Mouse (Mus musculus) heart, embryonic 10.5 days (tissue): Measurements from ENCODE around the gene Wdr66. TPM values are rescaled to one million over a fixed set of nuclear protein-coding genes. Genes with fewer than 3 reads are reported as not detected.

Experiments
- DNase-seq: peaks from one replicate; pipeline ENCODE4 v3.0.0-alpha.2; 2017; ENCODE audit warnings: low spot score
- H3K27ac ChIP-seq: fragments of 300-500 bp; sonication (generic); 2 replicates; pipeline ENCODE4 v1.5.1; 2016; ENCODE audit warnings: mild to moderate bottlenecking
- H3K27me3 ChIP-seq: fragments of 300-500 bp; sonication (generic); 2 replicates; pipeline ENCODE4 v1.6.1; 2016; ENCODE audit warnings: mild to moderate bottlenecking; ENCODE audit not compliant: poor library complexity, insufficient read depth, severe bottlenecking
- H3K36me3 ChIP-seq: fragments of 300-500 bp; sonication (generic); 2 replicates; pipeline ENCODE4 v1.6.1; 2016; ENCODE audit warnings: mild to moderate bottlenecking, moderate library complexity
- H3K4me1 ChIP-seq: fragments of 300-500 bp; sonication (generic); 2 replicates; pipeline ENCODE4 v1.6.1; 2016; ENCODE audit warnings: mild to moderate bottlenecking
- H3K4me3 ChIP-seq: fragments of 300-500 bp; sonication (generic); 2 replicates; pipeline ENCODE4 v1.5.1; 2016; ENCODE audit warnings: mild to moderate bottlenecking, moderate library complexity
- H3K9me3 ChIP-seq: fragments of 300-500 bp; sonication (generic); 2 replicates; pipeline ENCODE4 v1.6.1; 2016; ENCODE audit warnings: mild to moderate bottlenecking, moderate library complexity
- WGBS: fragments of 180-500 bp; shearing (Covaris S2); methylation state at CpG from one replicate; pipeline ENCODE4 v1.1.7; 2016; 5-methylcytosine and 5-hydroxymethylcytosine counted together
- polyA plus RNA-seq: library from polyadenylated mRNA; unstranded; fragments of >200 nt; fragmentation: Nextera tagmentation; extraction: Ambion mirVana; gene quantifications from 2 replicates; pipeline ENCODE4 v1.2.1, GENCODE M21; 2016

Wdr66 gene
- polyA plus RNA-seq, 1 experiment from 2014 or later: 0.79 TPM

GRCm38 (mm10) chr5:123333566-123333965 is 81.7 kb downstream of the Wdr66 start:
- Histone ChIP-seq H3K36me3 (no peaks in the 10 kb centered on the region), H3K4me3 (no peak overlapping the region), H3K27me3 (no peaks in the 10 kb centered on the region), H3K4me1 (no peaks in the 10 kb centered on the region), H3K27ac (no peak overlapping the region), H3K9me3 (no peaks in the 10 kb centered on the region)
- WGBS: 80% methylated on average over 6 of the region's 6 CpGs
- no peak for DNase-seq

- no peaks in the 10 kb centered on the region for H3K27me3 ChIP-seq
- no peak overlapping the region for H3K27ac ChIP-seq
- no peaks in the 10 kb centered on the region for H3K9me3 ChIP-seq
- no peaks in the 10 kb centered on the region for H3K36me3 ChIP-seq
- no peak overlapping the region for H3K4me3 ChIP-seq
- no peaks in the 10 kb centered on the region for H3K4me1 ChIP-seq
- no peak for DNase-seq
- WGBS: 76% methylated on average over 4 of the region's 4 CpGs
Measured at GRCm38 (mm10) chr5:123336205-123336961, 84.5 kb downstream of the Wdr66 start.

DNA sequence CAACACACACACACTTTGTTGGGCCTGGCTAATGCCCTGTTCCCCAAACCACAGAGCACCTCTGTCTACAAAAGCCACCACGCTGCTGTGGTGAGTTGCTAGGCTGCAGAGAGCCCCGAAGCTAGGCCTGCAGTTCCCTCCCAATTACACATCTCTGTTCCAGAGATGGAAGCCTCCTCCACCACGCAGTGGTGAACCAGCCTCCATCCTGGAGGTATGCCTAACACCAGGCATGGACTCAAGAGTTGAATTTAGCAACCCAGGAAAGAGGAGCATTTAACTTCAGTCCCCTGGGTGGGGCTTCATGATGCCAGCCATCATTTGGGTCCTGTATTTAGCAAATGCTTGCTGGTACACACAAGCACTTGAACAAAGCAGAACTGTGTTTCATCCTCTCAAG is 86.6 kb downstream of the Wdr66 start:
- no peak overlapping the region for H3K27ac ChIP-seq
- H3K27me3 ChIP-seq: no peaks in the 10 kb centered on the region
- H3K4me3 ChIP-seq: no peak overlapping the region
- H3K36me3 ChIP-seq: no peaks in the 10 kb centered on the region
- 69% methylated on average over 3 of the region's 3 CpGs for WGBS
- DNase-seq: no peak
- no peaks in the 10 kb centered on the region for H3K9me3 ChIP-seq
- 0 out of 2 replicates have a peak, but pooled peaks cover 2% of the 10 kb centered on the region for H3K4me1 ChIP-seq

DNA sequence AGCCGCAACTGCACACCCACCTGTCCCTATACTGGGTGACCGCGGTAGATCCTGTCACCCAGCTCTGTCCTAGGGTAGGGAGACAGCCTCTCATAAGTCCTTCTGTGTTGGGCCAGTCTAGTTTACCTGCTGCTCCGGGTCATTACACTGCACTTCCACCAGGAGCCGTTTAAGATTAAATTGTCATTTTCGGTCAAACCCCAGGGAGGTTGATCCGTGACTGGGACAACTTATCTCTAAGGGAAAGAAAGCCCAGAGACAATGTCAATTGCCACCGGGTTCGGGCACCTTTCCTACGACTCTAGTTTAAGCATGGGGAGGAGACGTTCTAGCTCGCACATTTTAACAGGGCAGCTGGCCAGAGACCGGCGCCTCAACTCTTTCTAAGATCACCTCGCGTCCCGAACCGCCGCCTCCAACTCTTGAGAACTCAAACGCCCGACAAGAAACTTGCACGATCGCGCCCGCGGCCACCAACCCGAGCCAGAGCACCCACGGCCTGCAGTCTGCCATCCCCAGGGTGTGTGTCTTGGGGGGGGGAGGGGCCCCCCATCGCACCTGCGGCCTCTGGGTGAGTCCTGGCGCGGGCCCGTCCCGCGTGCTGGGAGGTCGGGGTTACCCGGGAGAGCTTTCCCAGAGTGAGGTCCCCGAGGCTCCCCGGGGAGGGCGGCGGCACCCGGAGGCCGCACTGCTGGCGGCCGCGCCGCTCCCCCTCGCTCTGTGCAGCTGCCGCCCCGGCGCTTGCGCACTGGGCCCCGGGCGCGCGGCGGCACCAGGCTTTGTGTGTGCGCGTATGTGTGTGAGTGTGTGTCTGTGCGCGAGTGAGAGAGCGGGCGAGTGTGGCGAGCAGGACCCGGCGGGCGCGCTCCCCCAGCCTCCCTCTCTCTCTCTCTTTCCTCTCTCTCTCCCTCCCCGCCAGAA is 92.1 kb downstream of the Wdr66 start, which contains the start of gene Bcl7a:
Bcl7a (plus strand) TSS at position 128 of the 921 bp plus-strand sequence.
- 0 out of 2 replicates have a peak, but pooled peaks cover 6% of the 10 kb centered on the region for H3K36me3 ChIP-seq
- H3K27me3 ChIP-seq: no peaks in the 10 kb centered on the region
- DNase-seq: peak; percentile 92
- WGBS: under 1% methylated on average over 68 of the region's 69 CpGs
- H3K9me3 ChIP-seq: no peaks in the 10 kb centered on the region
- H3K27ac ChIP-seq: peak within 1 kb of the TSS; percentile 97
- peak within 1 kb of the TSS; percentile 93 for H3K4me3 ChIP-seq
- H3K4me1 ChIP-seq: peaks cover 27% of the 10 kb centered on the region

DNA sequence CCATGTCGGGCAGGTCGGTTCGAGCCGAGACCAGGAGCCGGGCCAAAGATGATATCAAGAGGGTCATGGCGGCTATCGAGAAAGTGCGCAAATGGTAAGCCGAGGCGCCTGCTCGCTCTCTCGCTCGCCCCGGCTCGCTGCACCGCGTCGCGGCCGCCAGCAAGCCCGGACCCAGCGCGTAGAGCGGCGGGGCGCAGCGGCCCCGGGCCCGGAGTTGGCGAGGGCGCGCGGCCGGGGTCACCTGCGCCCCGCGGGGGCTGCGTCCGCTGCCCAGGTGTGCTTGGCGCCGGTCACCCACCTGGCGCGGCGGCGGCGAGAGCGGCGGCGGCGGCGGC is 92.7 kb downstream of the Wdr66 start:
- no peak for DNase-seq
- 3% methylated on average over 47 of the region's 51 CpGs for WGBS
- H3K4me3 ChIP-seq: peak overlapping the region; percentile 93
- peaks cover 32% of the 10 kb centered on the region for H3K4me1 ChIP-seq
- H3K9me3 ChIP-seq: no peaks in the 10 kb centered on the region
- H3K36me3 ChIP-seq: 0 out of 2 replicates have a peak, but pooled peaks cover 7% of the 10 kb centered on the region
- peak overlapping the region; percentile 97 for H3K27ac ChIP-seq
- H3K27me3 ChIP-seq: no peaks in the 10 kb centered on the region

DNA sequence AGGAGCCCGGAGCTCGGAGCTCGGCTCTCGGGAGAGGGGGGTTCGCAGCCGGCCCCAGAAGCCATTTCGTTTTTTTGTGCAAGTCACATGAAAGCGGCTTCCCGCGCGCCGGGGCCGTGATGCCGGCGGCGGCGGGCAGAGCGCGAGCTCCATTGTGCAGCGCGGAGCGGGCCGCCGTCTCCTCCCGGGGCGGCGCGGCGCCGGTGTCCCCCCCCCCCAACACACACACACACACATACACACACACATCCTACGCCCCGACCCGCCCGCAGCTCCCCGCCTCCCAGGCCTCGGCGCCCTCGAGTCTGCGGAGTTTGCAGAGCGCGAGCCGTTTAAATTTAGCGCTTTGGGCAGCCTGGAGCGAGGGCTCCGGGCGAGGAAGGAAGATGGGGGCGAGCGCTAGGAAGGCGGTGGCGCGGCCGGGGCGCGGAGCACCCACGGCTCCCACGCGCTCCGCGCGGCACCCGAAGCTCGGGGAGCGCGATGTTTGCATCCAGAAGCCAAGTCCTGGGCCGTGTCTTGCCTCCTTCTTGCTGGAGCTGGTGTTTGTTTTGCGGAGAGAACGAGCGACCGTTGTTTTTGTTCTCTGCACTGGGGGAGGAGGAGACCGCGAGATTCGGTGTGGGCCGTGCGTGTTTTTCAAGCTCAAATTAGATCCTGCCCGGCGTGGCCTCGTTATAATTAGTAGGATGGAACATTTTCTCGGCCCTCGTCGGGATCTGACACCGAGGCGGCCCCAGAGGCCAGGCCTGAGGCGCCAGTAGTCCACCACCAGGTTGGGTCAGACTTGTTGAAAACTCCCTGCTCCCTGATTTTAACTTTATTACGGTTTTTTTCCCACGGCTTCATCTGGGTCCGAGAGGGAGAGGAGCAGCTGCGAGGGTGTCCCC is 93.3 kb downstream of the Wdr66 start:
- Histone ChIP-seq H3K9me3 (no peaks in the 10 kb centered on the region), H3K4me3 (peak overlapping the region; percentile 93), H3K4me1 (peaks cover 34% of the 10 kb centered on the region), H3K36me3 (0 out of 2 replicates have a peak, but pooled peaks cover 7% of the 10 kb centered on the region), H3K27ac (peak overlapping the region; percentile 97), H3K27me3 (no peaks in the 10 kb centered on the region)
- WGBS: under 1% methylated on average over 73 of the region's 87 CpGs
- DNase-seq: peak; percentile 88

- DNase-seq: no peak
- Histone ChIP-seq H3K4me3 (peak overlapping the region; percentile 93), H3K27ac (peak overlapping the region; percentile 97), H3K4me1 (peaks cover 42% of the 10 kb centered on the region), H3K27me3 (no peaks in the 10 kb centered on the region), H3K36me3 (0 out of 2 replicates have a peak, but pooled peaks cover 7% of the 10 kb centered on the region), H3K9me3 (no peaks in the 10 kb centered on the region)
- 2% methylated on average over 22 of the region's 22 CpGs for WGBS
Measured at GRCm38 (mm10) chr5:123345853-123346654, 94.2 kb downstream of the Wdr66 start.

GRCm38 (mm10) chr5:123346701-123347270 is 94.9 kb downstream of the Wdr66 start:
- Histone ChIP-seq H3K27ac (peak overlapping the region; percentile 97), H3K4me1 (peaks cover 50% of the 10 kb centered on the region), H3K27me3 (no peaks in the 10 kb centered on the region), H3K36me3 (peaks cover 9% of the 10 kb centered on the region; the same call in 1 of the 2 replicates), H3K4me3 (peak overlapping the region; percentile 93), H3K9me3 (no peaks in the 10 kb centered on the region)
- no peak for DNase-seq
- 66% methylated on average over 7 of the region's 7 CpGs for WGBS

DNA sequence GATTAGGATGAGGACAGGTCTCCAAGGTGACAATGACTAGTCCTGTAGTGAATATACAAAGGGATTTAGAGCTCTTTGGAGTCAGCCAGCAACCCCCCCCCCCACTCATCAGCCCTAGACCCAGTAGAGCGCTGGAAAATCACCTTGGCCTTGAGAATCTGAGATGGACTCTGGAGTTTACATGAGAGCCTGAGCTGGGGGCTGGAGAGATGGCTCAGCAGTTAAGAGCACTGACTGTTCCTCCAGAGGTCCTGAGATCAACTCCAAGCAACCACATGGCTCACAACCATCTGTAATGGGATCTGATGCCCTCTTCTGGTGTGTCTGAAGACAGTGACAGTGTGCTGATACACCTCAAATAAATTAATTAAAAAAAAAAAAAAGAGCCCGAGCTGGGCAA is 96.1 kb downstream of the Wdr66 start:
- no peak for DNase-seq
- Histone ChIP-seq H3K36me3 (peaks cover 18% of the 10 kb centered on the region), H3K9me3 (no peaks in the 10 kb centered on the region), H3K27me3 (no peaks in the 10 kb centered on the region), H3K4me1 (peaks cover 59% of the 10 kb centered on the region), H3K27ac (no peak overlapping the region), H3K4me3 (no peak overlapping the region)
- 86% methylated on average over 2 of the region's 2 CpGs for WGBS

DNA sequence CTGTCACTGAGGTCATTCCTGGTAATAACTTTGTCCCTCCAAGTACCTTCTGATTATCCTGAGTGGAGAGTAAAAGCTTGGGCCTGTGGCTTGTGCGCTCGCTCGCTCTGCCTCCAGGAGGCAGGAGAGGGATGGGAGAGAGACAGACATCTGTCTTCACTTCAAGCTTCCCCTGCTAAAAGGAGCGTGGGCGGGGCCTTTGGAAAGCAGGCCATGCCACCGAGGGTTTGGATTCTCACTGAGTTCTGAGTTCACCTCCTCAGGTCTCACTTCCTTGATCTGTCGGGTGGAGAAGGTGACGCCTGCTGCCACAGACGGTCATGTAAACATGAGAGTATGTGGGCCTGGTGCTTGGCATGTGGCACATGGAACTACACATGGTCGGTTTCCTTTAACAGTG is 98.5 kb downstream of the Wdr66 start:
- no peaks in the 10 kb centered on the region for H3K27me3 ChIP-seq
- H3K9me3 ChIP-seq: no peaks in the 10 kb centered on the region
- 35% methylated on average over 10 of the region's 10 CpGs for WGBS
- no peak overlapping the region for H3K4me3 ChIP-seq
- 0 out of 2 replicates have a peak overlapping the region, but pooled peaks have one; percentile 31 for H3K27ac ChIP-seq
- peaks cover 28% of the 10 kb centered on the region for H3K36me3 ChIP-seq
- peak; percentile 81 for DNase-seq
- peaks cover 60% of the 10 kb centered on the region for H3K4me1 ChIP-seq

GRCm38 (mm10) chr5:123355918-123356317 is 104.0 kb downstream of the Wdr66 start:
- Histone ChIP-seq H3K9me3 (no peaks in the 10 kb centered on the region), H3K36me3 (peaks cover 74% of the 10 kb centered on the region), H3K27ac (no peak overlapping the region), H3K27me3 (no peaks in the 10 kb centered on the region), H3K4me3 (no peak overlapping the region), H3K4me1 (peaks cover 23% of the 10 kb centered on the region)
- 80% methylated on average over 11 of the region's 11 CpGs for WGBS
- no peak for DNase-seq
